Mouse (Mus musculus) hindbrain, embryonic 10.5 days (tissue): ENCODE results near the gene Mettl27. TPM values are rescaled to one million over a fixed set of nuclear protein-coding genes. Genes with fewer than 3 reads are reported as not detected.
"Not testable (repeated sequence)": the region's sequence is repeated elsewhere in the genome, so short reads cannot be mapped to it uniquely, and the experiment has no call there.

Experiments used
- DNase-seq: peaks from one replicate; pipeline ENCODE4 v3.0.0-alpha.2; 2017; ENCODE audit warnings: low spot score
- H3K27ac ChIP-seq: fragments of 300-500 bp; sonication (generic); 2 replicates; pipeline ENCODE4 v1.5.1; 2016; ENCODE audit warnings: mild to moderate bottlenecking, moderate library complexity
- H3K27me3 ChIP-seq: fragments of 300-500 bp; sonication (generic); 2 replicates; pipeline ENCODE4 v1.6.1; 2016; ENCODE audit warnings: mild to moderate bottlenecking; ENCODE audit not compliant: poor library complexity, insufficient read depth, severe bottlenecking
- H3K36me3 ChIP-seq: fragments of 300-500 bp; sonication (generic); 2 replicates; pipeline ENCODE4 v1.6.1; 2016; ENCODE audit warnings: mild to moderate bottlenecking, moderate library complexity
- H3K4me1 ChIP-seq: fragments of 300-500 bp; sonication (generic); replicated peaks from 2 replicates; pipeline ENCODE4 v1.6.1; 2016; ENCODE audit warnings: mild to moderate bottlenecking
- H3K4me3 ChIP-seq: fragments of 300-500 bp; sonication (generic); 2 replicates; pipeline ENCODE4 v1.5.1; 2016; ENCODE audit warnings: mild to moderate bottlenecking, moderate library complexity
- H3K9me3 ChIP-seq: fragments of 300-500 bp; sonication (generic); 2 replicates; pipeline ENCODE4 v1.6.1; 2016; ENCODE audit warnings: mild to moderate bottlenecking, moderate library complexity
- WGBS: fragments of 180-500 bp; shearing (Covaris S2); methylation state at CpG from one replicate; pipeline ENCODE4 v1.1.7; 2016; 5-methylcytosine and 5-hydroxymethylcytosine counted together
- polyA plus RNA-seq: library from polyadenylated mRNA; unstranded; fragments of >200 nt; fragmentation: Nextera tagmentation; extraction: Ambion mirVana; gene quantifications from 2 replicates; pipeline ENCODE4 v1.2.1, GENCODE M21; 2016

Mettl27 gene
- polyA plus RNA-seq, 1 experiment from 2014 or later: 12.6 TPM

DNA sequence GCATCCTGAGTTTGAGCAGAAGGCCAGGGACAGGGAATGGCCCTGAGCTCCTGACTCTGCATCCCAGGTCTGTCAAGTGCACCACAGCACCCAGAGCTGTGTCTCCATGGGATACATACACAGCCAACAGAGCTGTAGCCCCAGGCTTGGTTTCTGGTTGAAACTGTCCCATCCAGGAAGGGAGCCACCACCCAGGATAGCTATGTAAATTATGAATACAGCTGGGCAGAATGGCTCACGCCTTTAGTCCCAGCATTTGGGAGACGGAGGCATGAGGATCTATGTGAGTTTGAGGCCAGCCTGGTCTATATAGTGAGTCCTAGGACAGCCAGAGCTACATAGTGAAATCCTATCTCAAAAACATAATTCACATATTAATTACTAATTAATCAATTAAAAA is 2.2 kb upstream of the Mettl27 start:
- WGBS: 91% methylated on average over 2 of the region's 2 CpGs
- no peak for DNase-seq
- Histone ChIP-seq H3K36me3 (peaks cover 11% of the 10 kb centered on the region), H3K9me3 (no peaks in the 10 kb centered on the region), H3K27ac (no peak overlapping the region), H3K4me3 (no peak overlapping the region), H3K4me1 (peaks cover 13% of the 10 kb centered on the region), H3K27me3 (no peaks in the 10 kb centered on the region)

DNA sequence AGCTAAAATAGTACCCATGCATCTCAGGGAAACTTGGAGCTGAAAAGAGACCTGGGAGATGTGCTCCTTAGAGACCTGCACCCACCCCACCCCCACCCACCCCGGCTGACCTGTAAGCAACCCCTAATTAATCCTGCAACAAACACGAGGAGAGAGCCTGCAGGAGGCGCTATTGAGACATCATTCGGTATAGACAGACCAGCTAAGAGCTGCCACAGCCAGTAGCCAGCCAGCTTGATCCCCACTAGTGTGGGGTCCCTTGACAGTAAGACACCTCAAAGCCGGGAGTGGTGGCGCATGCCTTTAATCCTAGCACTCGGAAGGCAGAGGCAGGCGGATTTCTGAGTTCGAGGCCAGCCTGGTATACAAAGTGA is 722 bp downstream of the Mettl27 start:
- peaks cover 13% of the 10 kb centered on the region for H3K4me1 ChIP-seq
- 50% methylated on average over 9 of the region's 9 CpGs for WGBS
- no peaks in the 10 kb centered on the region for H3K27me3 ChIP-seq
- DNase-seq: peak; percentile 69
- peak overlapping the region; percentile 75 for H3K4me3 ChIP-seq
- peaks cover 11% of the 10 kb centered on the region for H3K36me3 ChIP-seq
- peak overlapping the region; percentile 91; the same call in 1 of the 2 replicates for H3K27ac ChIP-seq
- H3K9me3 ChIP-seq: no peaks in the 10 kb centered on the region

DNA sequence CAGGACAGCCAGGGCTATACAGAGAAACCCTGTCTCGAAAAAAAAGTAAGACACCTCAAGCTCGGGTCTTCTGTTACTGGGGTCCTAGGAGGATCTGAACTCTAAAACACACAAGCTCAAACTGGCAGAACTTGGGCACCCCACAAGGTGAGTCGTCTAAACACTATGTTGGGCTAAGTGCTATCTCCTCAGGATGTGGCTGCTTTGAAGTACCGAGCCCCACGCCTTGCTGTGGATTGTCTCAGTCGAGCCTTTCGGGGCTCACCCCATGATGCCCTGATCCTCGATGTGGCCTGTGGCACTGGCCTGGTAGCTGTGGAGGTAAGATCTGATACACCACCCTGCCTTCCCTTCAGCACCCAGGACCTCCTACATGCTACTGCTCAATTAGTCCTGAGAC is 1.1 kb downstream of the Mettl27 start:
- Histone ChIP-seq H3K4me3 (no peak overlapping the region), H3K27me3 (no peaks in the 10 kb centered on the region), H3K9me3 (no peaks in the 10 kb centered on the region), H3K4me1 (peaks cover 13% of the 10 kb centered on the region), H3K36me3 (peaks cover 11% of the 10 kb centered on the region), H3K27ac (no peak overlapping the region)
- DNase-seq: no peak
- 94% methylated on average over 8 of the region's 8 CpGs for WGBS

DNA sequence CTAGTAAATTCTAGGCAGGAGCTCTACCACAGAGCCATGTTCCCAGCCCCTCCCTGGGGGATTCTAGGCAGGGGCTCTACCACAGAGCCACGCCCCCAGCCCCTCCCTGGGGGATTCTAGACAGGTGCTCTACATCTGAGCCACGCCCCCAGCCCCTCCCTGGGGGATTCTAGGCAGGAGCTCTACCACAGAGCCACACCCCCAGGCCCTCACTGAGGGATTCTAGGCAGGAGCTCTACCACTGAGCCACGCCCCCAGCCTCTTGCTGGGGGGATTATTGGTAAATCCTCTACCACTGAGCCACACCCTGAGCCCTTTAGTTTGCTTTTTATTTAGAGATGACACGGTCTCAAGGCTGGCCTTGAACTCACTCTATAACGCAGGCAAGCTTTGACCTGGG is 1.5 kb downstream of the Mettl27 start:
- peaks cover 13% of the 10 kb centered on the region for H3K4me1 ChIP-seq
- H3K36me3 ChIP-seq: peaks cover 11% of the 10 kb centered on the region
- not testable (repeated sequence) for H3K4me3 ChIP-seq, H3K27ac ChIP-seq, H3K9me3 ChIP-seq, DNase-seq, H3K27me3 ChIP-seq
- WGBS: 90% methylated on average over 5 of the region's 5 CpGs

DNA sequence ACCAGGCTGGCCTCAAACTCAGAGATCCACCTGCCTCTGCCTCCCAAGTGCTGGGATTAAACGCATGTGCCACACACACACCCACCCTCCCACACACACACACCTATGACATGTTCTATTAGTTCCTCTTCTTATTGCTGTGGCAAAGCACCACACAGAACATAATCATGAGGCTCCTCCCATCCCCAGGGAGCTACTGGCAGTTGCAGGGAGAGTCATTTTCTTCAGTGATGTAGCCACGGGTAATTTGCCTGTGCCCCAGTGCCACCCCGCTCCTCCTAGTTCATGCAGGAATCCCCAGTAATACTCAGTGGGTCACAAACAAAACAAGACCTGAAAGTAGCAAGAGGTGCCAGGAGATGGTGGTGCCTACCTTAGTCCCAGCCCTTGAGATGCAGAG is 2.5 kb downstream of the Mettl27 start:
- H3K27me3 ChIP-seq: no peaks in the 10 kb centered on the region
- WGBS: 90% methylated on average over 3 of the region's 3 CpGs
- no peak overlapping the region for H3K27ac ChIP-seq
- H3K9me3 ChIP-seq: no peaks in the 10 kb centered on the region
- H3K4me1 ChIP-seq: peaks cover 13% of the 10 kb centered on the region
- DNase-seq: no peak
- H3K36me3 ChIP-seq: peaks cover 11% of the 10 kb centered on the region
- H3K4me3 ChIP-seq: no peak overlapping the region

DNA sequence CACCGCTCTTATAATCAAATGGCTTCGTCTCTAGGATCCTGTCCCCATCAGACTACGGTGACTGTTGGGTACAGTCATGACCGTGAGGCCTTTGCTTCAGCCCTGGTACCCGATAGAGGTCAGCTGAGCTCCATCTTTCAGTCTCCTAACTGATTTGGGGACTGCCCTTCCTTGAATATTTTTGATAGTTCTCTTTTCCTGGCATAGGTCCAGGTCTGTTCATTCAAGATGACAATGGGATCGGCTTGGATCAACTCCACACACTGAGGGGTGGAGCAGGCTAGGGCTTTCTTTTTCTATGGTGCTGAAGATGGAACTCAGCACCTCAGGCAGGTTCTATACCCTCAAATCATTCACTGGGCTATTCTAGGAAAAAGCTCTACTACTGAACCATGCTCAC is 3.9 kb downstream of the Mettl27 start:
- no peak overlapping the region for H3K27ac ChIP-seq
- H3K9me3 ChIP-seq: no peaks in the 10 kb centered on the region
- peaks cover 13% of the 10 kb centered on the region for H3K4me1 ChIP-seq
- H3K4me3 ChIP-seq: no peak overlapping the region
- peaks cover 11% of the 10 kb centered on the region for H3K36me3 ChIP-seq
- no peaks in the 10 kb centered on the region for H3K27me3 ChIP-seq
- 93% methylated on average over 6 of the region's 6 CpGs for WGBS
- DNase-seq: no peak

DNA sequence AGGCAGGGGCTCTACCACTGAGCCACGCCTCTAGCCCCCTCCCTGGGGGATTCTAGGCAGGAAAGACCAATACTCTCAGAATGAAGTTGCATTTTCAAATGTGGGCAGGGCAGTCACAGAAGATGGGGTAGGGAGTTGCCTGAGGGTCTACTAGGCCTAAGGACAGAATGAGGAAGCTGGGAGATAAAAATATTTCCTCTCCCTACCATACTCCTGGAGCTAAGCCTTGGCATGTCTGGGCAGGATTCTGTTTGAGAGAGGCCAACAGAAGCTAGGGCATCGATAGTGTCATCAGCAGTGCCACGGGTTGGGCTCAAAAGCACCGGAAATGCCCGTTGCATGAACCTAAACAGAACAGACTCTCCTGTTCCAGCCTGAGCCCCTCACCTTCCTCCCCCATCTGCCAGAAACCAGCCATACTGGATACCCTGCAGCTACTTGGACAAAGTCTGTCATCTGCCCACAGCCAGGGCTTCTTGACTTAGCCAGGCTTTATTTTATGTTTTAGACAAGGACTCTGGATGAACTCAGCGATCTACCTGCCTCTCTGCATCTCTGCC is 4.5 kb downstream of the Mettl27 start:
- WGBS: 88% methylated on average over 6 of the region's 6 CpGs
- Histone ChIP-seq H3K4me3 (no peak overlapping the region), H3K36me3 (peaks cover 11% of the 10 kb centered on the region), H3K27me3 (no peaks in the 10 kb centered on the region), H3K9me3 (no peaks in the 10 kb centered on the region), H3K27ac (no peak overlapping the region), H3K4me1 (peaks cover 13% of the 10 kb centered on the region)
- DNase-seq: no peak

DNA sequence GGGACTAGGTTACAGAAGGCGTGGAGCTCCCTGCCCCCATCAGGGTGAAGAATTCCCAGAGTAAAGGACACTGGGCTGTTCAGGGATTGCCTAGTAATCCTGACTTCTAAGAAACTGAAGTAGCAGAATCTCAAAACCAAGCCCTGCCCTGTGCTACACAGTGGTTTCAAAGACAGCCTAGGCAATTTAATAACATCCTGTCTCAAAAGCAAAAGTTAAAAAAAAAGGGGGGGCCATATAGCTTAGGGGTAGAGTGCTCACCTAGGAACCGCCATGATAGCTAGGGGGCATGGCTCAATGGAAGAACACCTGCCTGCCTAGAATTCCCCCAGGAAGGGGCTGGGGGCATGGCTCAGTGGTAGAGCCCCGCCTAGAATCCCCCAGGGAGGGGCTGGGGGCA is 6.9 kb downstream of the Mettl27 start:
- Histone ChIP-seq H3K4me1 (no peaks in the 10 kb centered on the region), H3K27ac (no peak overlapping the region), H3K4me3 (no peak overlapping the region), H3K9me3 (no peaks in the 10 kb centered on the region), H3K27me3 (peaks cover 1% of the 10 kb centered on the region; the same call in 1 of the 2 replicates), H3K36me3 (peaks cover 5% of the 10 kb centered on the region)
- WGBS: 79% methylated on average over 3 of the region's 3 CpGs
- DNase-seq: no peak

DNA sequence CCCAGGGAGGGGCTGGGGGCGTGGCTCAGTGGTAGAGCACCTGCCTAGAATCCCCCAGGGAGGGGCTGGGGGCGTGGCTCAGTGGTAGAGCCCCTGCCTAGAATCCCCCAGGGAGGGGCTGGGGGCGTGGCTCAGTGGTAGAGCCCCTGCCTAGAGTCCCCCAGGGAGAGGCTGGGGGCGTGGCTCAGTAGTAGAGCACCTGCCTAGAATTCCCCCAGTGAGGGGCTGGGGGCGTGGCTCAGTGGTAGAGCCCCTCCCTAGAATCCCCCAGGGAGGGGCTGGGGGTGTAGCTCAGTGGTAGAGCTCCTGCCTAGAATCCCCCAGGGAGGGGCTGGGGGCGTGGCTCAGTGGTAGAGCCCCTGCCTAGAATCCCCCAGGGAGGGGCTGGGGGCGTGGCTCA is 7.4 kb downstream of the Mettl27 start:
- 86% methylated on average over 5 of the region's 7 CpGs for WGBS
- DNase-seq, H3K4me3 ChIP-seq: not testable (repeated sequence)

DNA sequence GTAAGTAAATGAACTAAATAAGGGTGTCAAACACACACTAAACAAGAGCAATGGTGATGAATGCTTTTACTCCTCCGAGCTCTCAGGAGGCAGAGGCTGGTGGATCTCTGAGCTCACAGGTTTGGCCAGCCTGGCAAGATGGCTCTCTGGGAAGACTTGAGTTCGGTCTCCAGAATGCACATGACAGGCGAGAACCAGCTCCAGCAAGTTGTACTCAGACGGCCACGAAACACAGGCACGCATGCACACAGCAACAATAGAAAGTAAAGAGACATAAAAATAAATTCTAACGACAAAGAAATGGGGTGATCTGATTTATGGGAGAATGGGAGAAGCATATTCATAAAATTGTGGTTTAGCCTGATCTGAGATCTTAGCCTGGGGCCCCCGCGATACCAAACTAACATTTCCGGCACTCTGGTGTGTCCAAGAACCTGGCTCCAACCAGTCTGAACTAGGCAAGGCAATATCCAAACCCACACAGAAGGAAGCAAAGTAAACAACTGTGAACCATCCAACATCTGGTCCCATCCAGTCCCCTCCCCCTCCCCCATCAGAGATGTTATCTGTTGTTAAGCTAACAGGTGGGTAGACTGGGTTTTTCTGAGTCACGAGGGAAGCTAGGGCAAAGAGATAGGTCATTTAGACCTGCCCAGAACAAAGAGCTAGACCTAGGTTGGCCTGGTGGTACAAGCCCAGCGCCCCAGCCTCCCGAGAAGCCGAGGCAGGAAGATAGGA is 9.5 kb downstream of the Mettl27 start:
- no peaks in the 10 kb centered on the region for H3K9me3 ChIP-seq
- no peak overlapping the region for H3K27ac ChIP-seq
- no peak for DNase-seq
- H3K4me1 ChIP-seq: peaks cover 12% of the 10 kb centered on the region
- peaks cover 27% of the 10 kb centered on the region for H3K27me3 ChIP-seq
- WGBS: 85% methylated on average over 14 of the region's 14 CpGs
- H3K4me3 ChIP-seq: no peak overlapping the region
- no peaks in the 10 kb centered on the region for H3K36me3 ChIP-seq

More for the DNA sequence above, 7.4 kb downstream of the Mettl27 start:
- H3K27me3 ChIP-seq, H3K9me3 ChIP-seq, H3K4me1 ChIP-seq, H3K27ac ChIP-seq, H3K36me3 ChIP-seq: not testable (repeated sequence)

DNA sequence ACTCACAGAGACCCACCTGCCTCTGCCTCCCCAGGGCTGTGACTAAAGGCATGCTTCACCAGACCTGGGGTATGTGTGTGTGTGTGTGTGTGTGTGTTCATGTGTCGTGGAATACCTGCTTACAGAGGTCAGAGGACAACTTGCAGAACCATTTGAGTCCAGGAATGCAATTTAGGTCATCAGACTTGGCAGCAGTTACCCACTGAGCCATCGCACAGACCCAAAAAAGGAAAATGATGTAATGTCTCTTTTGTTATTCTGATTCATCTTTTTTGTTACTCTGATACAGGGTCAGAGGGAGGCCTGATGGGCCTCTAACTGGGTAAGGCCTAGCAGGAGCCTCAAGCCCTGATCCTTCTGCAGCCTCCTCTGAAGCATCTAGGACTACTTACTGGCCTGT is 10.6 kb downstream of the Mettl27 start:
- Histone ChIP-seq H3K36me3 (no peaks in the 10 kb centered on the region), H3K4me1 (peaks cover 20% of the 10 kb centered on the region), H3K4me3 (no peak overlapping the region), H3K27ac (no peak overlapping the region), H3K27me3 (peaks cover 38% of the 10 kb centered on the region), H3K9me3 (no peaks in the 10 kb centered on the region)
- DNase-seq: no peak
- 78% methylated on average over 2 of the region's 2 CpGs for WGBS

DNA sequence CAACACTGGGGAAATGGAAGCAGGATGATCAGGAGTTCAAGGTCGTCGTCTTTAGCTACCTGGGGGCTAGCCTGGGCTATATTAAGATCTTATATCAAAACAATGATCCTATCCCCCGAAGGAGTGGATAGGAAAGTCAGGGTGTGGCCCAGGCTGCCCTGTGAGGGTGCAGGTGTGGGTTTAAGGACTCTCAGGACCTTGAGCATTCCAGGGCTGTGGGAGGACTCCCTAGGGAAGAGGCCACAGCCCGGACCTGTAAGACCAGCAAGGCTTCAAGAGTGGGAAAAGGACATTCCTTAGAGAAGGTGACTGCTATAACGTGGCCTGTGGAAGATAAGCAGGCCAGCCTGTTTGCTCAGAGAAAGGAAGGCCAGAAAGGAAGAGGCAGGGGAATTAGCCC is 12.0 kb downstream of the Mettl27 start:
- no peak overlapping the region for H3K27ac ChIP-seq
- H3K27me3 ChIP-seq: peaks cover 50% of the 10 kb centered on the region
- 75% methylated on average over 5 of the region's 5 CpGs for whole genome bisulfite sequencing
- H3K36me3 ChIP-seq: no peaks in the 10 kb centered on the region
- DNase-seq: no peak
- peaks cover 20% of the 10 kb centered on the region for H3K4me1 ChIP-seq
- H3K9me3 ChIP-seq: no peaks in the 10 kb centered on the region
- H3K4me3 ChIP-seq: no peak overlapping the region

DNA sequence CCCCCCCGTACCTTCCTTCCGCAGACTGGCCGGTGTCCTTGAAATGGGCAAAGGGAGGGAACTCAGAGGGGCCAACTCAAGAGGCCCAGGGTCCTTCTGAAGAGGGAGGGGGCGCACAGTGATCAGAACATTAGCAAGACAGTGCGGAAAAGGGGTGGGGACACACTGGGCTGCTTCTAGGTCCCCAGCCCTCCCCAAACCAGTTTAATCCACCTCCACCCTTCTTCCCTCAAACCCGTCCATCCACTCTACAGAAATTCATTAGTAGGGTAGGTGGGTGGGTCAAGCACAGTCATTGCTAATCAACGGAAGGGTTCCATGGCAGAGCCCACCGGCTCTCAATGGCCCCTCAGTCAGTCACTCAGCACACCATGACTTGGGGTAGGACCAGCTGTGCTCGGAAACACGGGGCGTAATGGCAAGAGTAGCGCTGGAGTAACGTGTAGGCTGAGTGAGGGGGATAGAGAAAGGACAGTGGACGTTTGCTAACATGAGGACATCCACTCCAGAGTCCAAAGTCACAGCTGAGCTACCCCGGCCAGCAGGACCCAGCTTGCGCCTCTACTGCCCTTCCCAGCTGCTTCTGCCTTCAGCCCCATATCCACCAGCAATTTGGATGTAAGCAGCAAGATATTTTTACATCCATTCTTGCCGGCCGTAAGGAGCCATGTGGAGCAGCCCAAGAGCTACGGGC is 13.2 kb downstream of the Mettl27 start:
- H3K9me3 ChIP-seq: no peaks in the 10 kb centered on the region
- peak overlapping the region; percentile 42 for H3K4me3 ChIP-seq
- peaks cover 51% of the 10 kb centered on the region for H3K27me3 ChIP-seq
- peak overlapping the region; percentile 65; the same call in 1 of the 2 replicates for H3K27ac ChIP-seq
- H3K4me1 ChIP-seq: peaks cover 20% of the 10 kb centered on the region
- DNase-seq: no peak
- WGBS: 47% methylated on average over 19 of the region's 19 CpGs
- H3K36me3 ChIP-seq: no peaks in the 10 kb centered on the region
